Mouse (Mus musculus): ENCODE data around the gene Igfals.

Gene Igfals

DNA sequence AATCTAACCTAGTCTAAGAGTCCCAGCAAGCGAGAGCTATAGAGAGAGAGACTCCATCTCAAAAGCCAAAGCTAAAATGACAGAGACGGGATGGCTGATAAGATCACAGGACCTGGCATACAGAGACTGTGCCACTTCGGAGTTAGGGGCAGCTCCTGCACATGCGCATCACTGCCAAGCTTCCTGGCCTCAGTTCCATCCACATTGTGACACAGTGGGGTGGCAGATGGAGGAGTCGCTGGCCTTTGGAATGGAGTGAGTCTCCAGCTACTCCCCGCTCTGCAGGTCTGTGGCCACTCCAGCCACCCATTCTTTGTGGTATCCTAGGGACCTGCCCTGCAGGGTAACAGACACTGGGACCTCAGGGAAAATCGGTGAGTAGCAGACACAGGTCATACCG, at the start of gene Igfals:
Gene Igfals, plus strand, starts transcription at position 222 of the 400 bp plus-strand sequence.
- DNase-seq (ENCODE audit: low read depth) = no peak

DNA sequence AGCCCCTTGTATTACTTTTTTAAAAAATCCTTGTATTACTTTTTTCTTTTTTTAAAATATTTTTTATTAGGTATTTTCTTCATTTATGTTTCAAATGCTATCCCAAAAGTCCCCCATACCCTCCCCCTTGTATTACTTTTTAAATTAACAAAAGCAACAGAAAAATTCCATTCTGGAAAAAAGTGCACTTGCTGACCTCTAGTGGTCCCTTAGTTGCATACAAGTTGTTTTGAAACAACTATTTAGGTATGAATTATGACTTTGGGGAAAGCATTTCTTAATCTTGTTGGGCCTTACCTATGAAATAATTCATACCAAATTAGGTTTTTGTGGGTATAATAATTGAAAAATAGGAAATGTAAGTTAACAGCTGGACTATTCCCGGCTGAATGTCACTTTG, 48.3 kb upstream of the Igfals start:
- DNase-seq (ENCODE audit: low read depth) = no peak

DNA sequence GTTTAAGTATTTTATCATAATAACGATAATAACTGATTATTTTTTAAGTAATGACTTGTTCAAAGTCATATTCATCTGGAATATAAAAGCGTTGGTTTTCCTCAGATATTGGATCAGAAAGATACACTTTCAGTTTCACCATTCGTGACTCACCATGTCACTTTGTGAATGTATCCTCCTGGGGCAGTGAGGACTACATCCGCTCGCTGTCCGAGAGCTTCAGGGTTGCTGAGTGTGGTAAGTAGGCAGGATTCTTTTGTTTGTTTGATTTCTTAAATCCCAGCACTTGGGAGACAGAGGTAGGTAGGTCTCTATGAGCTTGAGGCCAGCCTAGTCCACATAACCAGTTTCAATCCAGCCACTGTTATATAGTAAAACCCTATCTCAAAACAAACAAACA, 47.6 kb upstream of the Igfals start:
- DNase-seq (ENCODE audit: low read depth) = no peak

DNA sequence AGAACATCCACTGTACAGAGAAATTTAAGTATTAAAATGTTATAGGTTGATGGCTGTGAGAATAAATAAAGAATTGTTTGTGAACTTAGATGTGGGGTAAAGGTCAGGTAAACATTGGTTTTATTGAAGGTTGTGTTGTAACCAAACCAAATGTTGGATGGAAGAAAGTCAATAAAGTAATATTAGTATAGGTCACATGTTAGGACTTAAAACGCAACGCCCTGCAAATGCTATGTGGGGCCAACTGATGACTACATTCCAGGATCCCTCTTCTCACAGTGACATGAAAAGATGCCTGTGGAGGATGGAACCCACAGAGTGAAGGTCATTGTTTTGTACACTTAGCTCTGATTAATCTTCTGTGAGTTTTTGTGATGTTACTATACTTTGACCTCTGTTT, 46.3 kb upstream of the Igfals start:
- no peak for DNase-seq (ENCODE audit: low read depth)

DNA sequence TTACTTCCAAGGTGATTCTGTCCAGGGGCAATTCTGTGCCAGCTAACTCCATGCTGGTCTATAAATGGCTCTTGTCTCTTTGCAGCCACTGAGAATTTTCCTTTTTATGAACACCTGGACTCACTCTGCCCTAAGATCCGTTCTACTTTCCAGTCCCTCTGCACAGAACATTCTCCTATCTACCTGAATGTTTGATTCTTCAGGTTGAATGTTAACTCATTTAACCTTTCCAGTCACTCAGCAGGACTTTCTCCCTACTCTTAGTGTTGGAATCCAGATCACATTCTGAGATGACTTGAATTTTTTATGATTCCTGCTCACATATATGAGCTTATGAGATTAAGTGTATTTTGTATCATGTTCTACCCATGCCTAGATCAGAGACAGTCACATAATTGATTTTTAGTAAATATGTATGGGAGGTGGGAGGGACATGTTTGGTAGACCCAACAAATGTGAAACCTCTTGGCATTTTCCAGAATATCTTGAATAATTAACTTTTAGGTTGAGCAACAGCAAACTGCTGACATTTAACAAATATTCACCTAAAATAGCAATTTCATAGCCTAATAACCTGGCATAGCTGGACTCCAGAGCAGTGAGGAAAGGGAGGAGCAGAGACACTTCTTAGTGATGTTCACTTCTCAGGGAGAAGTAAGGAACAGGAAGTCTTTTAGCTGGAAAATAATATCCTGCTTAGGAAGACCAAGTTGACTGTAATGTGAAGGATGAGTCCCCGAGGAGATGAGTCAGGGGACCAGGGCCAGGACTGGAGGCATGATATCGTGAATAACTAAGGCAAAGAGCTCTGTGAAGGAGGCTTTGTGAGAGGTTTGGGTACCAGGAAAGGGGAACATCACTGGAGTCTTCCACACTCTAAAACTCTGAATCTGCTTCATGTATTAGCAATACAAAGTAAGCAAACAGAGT, 44.2 kb upstream of the Igfals start:
- no peak for DNase-seq (ENCODE audit: low read depth)

DNA sequence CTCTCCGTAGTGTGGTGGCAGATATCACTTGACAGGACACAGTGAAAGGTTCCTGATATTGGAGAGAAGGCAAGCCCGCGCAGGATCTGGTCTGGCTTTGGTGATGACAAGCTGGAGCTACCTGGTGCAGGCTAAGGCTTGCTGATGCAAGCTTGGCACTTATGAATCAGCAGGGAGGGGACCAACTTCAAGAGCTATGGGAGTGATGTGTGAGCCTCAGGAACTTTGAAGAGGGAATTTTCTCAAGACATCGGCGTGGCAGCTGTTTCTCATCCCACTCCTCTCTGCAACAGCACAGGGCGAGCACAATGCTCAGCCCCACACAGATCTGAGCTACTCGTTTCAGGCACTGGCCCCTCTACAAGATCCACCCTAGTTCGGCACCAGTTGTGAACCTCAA, 26.0 kb upstream of the Igfals start, which contains the start of gene Hagh:
Gene Hagh, plus strand, starts transcription at position 302 of the 400 bp plus-strand sequence.
- DNase-seq (ENCODE audit: low read depth) = no peak

DNA sequence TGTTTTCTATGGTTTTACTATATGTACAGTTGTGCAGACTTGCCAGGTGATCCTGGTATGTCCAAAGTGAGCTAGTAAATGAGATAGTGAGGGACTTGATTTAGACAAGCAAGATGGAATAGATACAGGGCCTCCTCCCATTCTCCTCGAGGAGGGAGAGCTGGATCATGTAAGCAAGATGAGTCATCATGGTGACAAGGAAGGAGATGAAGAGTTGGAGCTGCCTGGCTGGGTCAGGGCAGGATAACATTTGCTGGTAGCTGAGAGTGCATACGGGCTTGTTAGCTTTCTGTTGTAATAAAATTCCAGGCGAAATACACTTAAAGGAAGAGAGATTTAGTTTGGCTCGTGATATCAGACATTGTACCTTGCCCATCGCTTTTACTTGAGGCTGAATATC, 25.5 kb upstream of the Igfals start:
- no peak for DNase-seq (ENCODE audit: low read depth)

DNA sequence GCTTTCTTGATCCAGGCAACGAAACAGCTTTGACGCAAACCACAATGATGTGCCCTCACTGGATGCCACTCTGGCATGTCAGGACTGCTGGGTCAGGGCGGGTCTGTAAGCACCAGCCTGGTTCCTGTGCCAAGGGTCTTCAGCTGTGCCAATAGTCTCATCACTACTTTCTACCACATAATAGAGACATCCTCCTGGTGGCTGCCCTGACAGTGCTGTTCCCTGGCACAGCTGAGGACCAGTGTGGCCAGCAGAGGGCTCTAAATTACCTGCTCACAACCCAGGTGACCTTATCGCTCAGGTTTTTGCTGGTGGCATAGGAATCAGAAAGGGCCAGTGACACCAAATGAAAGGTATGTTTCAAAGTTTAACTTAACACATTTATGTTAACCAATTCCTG, 24.7 kb upstream of the Igfals start:
- DNase-seq (ENCODE audit: low read depth) = no peak

DNA sequence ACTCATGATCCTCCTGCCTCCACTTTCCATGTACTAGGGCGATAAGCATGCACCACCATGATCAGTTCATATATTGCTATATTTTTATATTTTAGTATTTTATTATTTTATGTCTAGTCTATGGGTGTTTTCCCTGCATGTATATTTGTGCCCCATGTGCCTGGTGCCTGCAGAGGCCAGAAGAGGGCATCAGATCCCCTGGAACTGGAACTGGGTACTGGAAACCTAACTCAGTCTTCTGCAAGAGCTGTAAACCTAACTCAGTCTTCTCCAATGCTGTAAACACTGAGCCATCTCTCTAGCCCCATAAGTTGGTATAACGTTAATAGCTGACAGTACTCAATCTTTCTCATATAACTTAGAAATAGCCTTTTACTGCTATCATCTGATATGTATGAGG, 23.2 kb upstream of the Igfals start:
- DNase-seq (ENCODE audit: low read depth) = no peak

DNA sequence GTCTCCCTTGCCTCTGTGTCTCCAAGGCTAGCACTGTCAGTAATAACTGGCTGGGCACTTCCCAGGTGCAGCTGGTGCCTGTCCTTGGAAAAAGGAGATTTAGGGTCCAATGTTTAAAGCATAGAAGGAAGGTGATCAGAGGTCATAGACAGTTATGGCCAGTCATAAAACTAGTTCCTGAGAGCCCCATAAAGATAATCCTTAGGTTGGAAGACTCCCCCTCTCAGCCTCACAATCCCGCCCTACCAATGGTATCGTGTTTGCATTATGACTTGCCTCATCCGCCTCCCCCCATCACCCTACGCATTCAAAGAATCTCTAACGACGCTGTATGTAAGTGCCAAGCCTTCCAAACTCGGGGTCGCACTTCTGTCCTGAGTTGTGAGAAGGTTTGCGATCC, 21.3 kb upstream of the Igfals start:
- no peak for DNase-seq (ENCODE audit: low read depth)

DNA sequence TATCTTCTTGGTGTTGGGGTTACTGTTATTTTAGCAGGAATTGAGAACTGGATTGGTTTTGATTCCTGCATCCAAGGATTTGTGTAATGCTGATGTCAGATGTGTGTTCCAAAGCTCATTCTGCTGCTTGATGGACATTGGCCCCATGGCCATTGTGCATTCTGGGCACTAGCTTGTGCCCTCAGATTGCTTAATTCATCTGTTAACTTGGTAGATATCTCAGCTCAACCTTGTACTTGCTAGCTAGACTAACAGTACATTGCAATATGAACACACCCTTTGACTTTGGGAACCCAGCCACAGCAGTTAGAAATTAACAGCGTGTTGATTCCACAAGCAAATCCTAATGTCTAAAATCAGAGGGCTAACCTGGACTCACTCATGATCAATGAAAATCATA, 18.4 kb upstream of the Igfals start:
- no peak for DNase-seq (ENCODE audit: low read depth)

DNA sequence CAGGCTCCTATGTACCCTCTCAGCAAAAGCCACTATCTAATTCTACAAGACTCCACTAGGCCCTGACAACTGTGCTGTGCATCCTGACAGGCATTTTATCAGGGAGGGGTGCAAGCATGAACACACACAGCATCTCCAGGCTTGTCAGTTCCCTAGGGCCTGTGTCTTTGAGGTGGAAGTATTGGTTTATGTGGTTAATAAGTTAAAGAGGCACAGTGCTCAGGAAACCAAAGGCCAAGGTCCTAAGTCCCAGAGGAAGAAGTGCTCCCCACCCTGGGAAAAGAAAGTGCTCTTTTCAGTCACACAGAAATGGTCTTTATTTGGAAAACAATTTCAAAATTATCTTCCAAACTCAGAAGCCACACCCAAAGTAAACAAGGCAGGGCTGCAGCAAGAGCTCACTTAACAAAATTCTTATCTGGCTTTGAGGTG, 17.2 kb upstream of the Igfals start:
- DNase-seq (ENCODE audit: low read depth) = peak; percentile 67

DNA sequence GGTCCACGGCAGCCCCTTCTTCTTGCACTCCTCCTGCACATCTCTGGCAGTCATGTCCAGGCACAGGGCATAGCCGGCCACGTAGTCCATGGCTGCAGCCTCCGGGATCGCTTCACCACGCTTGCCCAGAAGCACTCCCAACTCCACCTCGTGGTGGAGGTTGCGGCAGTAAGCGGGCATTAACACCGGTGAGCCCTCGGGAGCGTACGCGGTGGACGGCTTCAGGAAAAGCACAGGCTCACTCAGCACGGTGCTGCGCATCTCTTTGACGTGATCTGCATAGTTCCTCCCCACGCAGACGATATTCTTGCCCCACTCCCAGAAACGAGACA, 16.1 kb upstream of the Igfals start:
- no peak for DNase-seq (ENCODE audit: low read depth)

DNA sequence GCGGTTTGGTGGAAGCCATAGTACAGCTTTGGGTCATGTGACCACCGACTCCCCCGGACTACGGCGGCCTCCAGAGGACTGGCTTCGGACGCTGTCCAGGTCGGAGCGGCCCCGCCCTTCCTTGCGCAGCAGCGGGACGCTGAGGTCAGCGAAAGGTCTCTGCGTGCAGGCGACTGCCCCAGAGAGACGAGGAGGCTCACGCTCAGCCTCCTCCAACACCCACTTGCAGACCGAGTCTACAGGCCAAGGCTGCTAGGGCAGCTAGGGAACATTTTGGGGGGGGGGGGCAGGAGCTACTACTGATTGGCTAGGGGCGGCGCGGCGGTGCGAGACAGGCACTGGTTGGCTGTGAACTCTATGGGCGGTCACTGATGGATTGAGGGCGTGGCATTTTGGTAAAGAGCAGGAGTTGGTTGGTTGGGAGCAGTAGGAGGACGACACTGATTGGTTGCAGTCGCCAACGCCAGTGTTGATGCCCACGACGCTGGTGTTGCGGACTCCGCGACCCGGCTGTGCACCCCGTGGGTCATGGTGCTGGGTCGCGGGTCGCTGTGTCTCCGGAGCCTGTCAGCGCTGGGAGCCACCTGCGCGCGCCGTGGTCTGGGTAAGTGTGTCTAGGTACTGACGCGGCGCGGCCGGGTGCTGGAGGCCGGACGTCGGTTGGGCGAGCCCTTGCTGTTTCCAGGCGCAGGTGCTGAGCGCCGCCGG, 15.6 kb upstream of the Igfals start, which contains the start of gene Fahd1:
Gene Fahd1, minus strand, starts transcription at position 300 of the 708 bp plus-strand sequence.
- peak; percentile 97 for DNase-seq (ENCODE audit: low read depth)

DNA sequence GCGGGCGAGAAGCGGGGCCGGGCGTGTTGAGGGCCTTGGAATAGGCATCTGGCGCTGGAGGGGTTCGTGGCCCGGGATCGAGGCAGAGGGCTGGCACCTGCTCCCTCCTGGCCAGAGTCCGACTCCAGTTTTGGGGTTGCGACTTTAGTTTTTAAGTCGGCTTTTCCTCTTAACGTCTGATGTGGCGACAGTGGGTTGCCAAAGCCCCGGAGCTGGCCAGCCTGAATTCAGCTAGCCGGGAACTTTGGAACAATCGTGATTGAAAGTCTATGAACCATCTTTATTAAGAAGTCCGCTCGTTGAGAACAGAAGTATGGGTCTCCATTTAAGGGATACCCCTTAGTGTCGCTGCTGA, 15.0 kb upstream of the Igfals start:
- no peak for DNase-seq (ENCODE audit: low read depth)

DNA sequence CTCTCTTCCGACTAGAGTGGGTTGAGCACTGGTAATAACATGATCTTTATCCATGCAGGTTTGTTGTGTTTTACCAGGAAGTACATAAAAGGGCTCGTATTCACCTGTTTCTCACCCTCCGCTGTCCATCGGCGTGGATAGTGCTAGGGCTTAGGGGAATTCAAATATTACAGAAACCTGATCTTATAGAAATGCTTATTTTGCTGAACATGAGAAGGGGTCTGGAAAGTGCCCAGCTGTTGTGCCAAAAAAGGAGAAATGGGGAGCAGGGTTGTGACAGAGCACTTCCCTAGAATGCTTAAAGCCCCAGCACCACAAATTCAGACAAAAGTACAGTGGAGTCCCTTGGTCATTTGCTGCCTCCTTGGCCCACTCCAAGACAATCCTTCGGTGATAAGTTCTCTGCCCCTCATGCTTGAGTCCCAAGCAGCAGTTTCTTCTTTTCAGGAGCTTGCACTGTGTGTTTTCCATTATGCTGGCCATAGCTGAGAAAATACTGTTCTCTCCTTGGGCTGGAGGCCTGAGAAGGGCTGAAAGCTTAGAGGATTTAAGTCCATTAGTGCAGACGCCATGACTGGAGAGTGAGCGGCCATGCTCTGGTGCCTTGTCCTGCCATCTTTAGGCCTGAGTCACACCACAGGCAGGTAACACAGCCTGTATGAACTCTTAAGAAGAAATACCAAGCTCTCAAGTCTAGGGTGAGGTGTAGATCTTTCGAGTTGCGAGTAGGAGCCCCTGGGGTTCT, 14.2 kb upstream of the Igfals start:
- no peak for DNase-seq (ENCODE audit: low read depth)

DNA sequence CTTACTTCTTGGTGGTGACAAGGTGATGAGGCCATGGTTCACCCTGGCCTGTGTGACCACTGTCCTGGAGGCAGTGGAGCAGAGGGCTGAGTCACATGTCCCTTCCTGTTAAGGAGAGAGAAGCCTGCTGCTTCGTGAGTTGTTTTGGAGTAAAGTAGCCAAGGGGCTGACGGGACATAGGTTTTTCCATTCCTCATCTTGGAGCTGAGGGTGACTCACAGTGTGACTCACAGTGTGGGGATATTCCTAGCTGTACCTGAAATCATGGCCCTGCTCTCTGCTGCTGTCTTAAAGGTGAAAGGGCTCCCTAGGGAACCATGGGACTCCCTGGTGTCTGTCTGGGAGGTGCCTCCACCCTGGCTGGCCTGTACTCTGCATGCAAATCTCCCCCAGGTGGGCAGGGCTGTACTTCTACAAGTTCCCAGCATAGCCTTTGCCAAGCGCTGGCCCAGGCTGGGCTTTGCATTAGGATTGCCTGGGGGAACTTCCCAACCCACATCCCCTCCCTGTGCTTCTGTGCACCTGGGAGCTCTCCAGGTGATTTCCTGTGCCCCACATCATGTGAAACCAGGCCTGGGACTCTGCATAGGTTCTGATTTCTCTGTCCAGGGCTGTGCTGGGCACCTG, 9.8 kb upstream of the Igfals start:
- no peak for DNase-seq (ENCODE audit: low read depth)

DNA sequence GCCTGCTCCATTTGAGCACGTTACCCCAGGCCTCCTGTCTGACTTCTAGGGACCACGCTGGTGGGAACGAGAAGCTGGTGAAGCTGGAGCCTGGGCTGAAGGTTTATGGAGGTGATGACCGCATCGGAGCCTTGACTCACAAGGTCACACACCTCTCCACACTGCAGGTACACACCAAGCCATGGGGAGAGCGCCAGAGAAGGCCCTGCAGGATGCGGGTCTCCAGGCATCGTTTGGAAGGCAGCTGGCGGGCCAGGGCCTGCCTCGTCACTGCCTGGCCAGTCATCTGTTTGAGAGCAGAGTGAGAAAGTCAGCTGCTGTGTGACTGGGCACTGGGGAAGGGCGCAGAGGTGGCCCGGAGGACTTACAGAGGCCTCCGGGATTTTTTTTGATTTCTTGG, 9.2 kb upstream of the Igfals start:
- no peak for DNase-seq (ENCODE audit: low read depth)

DNA sequence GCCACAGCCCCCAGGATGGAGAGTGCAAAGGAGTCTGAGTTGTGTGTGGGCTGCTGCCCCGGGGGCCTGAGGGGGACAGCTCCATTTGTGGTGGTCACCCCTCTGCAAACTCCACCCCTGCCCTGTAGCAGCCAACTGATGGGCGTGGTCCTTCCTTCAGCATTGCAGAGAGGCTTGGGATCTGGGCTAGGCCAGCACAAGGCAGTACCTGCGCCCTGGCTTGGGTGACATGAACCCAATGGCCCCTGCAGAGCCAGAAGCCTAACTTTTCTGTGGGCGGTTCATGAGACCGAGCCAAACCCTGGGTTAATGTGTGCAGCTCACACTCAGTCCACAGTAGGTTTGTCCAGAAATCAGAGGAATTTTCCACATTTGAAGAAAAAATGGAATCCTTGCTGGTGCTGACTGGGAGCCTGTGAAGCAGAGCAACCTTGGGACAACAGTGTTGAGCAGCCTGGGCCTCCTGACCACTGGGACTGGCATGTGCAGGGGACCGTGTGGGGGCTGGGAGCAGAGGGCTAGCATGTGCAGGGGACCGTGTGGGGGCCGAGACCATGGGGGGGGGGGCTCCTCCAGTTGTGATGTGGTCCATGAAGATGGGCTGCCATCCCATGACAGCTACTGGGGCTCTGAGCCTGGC, 7.8 kb upstream of the Igfals start:
- no peak for DNase-seq (ENCODE audit: low read depth)

DNA sequence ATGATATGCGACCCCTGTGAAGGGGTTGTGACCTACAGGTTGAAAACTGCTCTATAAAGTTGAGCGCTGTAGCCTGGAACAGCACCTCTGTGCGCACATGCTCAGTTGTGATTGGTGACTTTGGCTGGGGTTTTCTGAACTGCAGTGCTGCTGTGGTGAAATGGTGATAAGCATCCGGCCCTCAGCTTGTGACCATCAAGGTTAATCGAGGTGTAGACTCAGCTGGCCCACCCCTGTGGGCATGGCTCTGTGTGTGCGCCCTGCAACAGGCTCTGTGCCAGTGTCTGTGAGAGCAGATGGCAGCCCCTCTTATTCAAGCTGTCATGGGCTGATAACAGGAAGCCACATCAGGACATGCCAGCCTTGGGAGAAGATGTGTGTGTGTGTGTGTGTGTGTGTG, 6.8 kb upstream of the Igfals start:
- peak; percentile 87 for DNase-seq (ENCODE audit: low read depth)

DNA sequence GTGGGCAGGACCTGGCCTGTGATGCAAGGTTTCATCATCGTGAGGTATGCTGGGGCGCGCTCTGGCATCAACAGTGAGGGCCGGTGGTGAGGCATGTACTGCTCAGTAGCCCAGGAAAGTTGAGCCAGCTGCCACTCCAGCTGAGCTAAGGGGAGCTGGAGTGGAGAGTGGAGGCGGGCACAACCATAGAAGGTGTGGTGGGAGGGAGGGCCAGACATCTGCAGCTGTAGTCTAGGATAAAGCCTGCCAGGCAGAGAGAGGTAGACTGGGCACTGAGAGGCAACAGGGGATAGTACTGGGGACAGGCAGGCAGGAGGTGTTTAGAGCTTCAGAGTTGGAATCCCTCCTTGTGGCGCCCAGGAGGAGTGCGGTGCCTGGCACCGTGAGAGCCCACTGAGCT, 5.7 kb upstream of the Igfals start:
- no peak for DNase-seq (ENCODE audit: low read depth)

DNA sequence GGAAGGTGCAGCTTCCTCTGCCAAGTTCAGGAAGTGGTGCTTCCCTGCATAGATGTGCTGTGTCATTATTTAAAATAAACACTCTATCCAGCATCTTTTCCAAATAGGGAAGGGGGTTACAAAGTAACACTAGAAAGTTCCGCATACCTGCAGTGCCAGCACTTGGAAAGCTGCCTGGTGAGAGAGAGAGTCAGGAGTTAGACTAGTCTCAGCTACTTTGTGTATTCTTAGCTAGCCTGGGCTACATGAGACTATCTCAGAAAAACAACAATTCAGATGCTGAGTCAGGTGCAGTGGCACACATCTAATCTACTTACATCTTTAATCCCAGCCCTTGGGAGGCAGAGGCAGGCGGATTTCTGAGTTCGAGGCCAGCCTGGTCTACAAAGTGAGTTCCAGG, 4.0 kb upstream of the Igfals start:
- DNase-seq (ENCODE audit: low read depth) = no peak
